Mouse (Mus musculus) hindbrain, embryonic 13.5 days (tissue): ENCODE results near the gene Ndufb6. TPM values are rescaled to one million over a fixed set of nuclear protein-coding genes. Genes with fewer than 3 reads are reported as not detected.

ENCODE experiments used
- ATAC-seq: fragments of 200-750 bp; cut with Nextera tagmentation; 2 replicates; pipeline ENCODE4 v1.8.0; 2017; ENCODE audit warnings: moderate TSS enrichment; ENCODE audit not compliant: low FRiP score
- H3K27ac ChIP-seq: fragments of 300-500 bp; sonication (generic); 2 replicates; pipeline ENCODE4 v1.5.1; 2015; ENCODE audit warnings: inconsistent platforms, mild to moderate bottlenecking, moderate library complexity
- H3K27me3 ChIP-seq: fragments of 300-500 bp; sonication (generic); 2 replicates; pipeline ENCODE4 v1.6.1; 2015; ENCODE audit warnings: mild to moderate bottlenecking, inconsistent platforms
- H3K36me3 ChIP-seq: fragments of 300-500 bp; sonication (generic); 2 replicates; pipeline ENCODE4 v1.6.1; 2015; ENCODE audit warnings: mild to moderate bottlenecking, inconsistent platforms
- H3K4me1 ChIP-seq: fragments of 300-500 bp; sonication (generic); replicated peaks from 2 replicates; pipeline ENCODE4 v1.6.1; 2015; ENCODE audit warnings: inconsistent platforms
- H3K4me2 ChIP-seq: fragments of 300-500 bp; sonication (generic); 2 replicates; pipeline ENCODE4 v1.6.1; 2015; ENCODE audit warnings: inconsistent platforms, mild to moderate bottlenecking, moderate library complexity
- H3K4me3 ChIP-seq: fragments of 300-500 bp; sonication (generic); 2 replicates; pipeline ENCODE4 v1.5.1; 2015; ENCODE audit warnings: mild to moderate bottlenecking, inconsistent platforms
- H3K9ac ChIP-seq: fragments of 300-500 bp; sonication (generic); 2 replicates; pipeline ENCODE4 v1.6.1; 2015; ENCODE audit warnings: mild to moderate bottlenecking, inconsistent platforms
- H3K9me3 ChIP-seq: fragments of 300-500 bp; sonication (generic); 2 replicates; pipeline ENCODE4 v1.6.1; 2016; ENCODE audit warnings: inconsistent platforms
- WGBS: fragments of 180-500 bp; shearing (Covaris S2); methylation state at CpG from one replicate; pipeline ENCODE4 v1.1.7; 2015; 5-methylcytosine and 5-hydroxymethylcytosine counted together
- polyA plus RNA-seq: library from polyadenylated mRNA; unstranded; fragments of >200 nt; fragmentation: Nextera tagmentation; extraction: Ambion mirVana; gene quantifications from 2 replicates; pipeline ENCODE4 v1.2.1, GENCODE M21; 2015

Ndufb6 gene
- polyA plus RNA-seq, 1 experiment from 2014 or later: 323 TPM

GRCm38 (mm10) chr4:40227131-40227530 is 52.1 kb downstream of the Ndufb6 start:
- Histone ChIP-seq H3K4me1 (peaks cover 1% of the 10 kb centered on the region; the same call in 1 of the 2 replicates), H3K9ac (no peak overlapping the region), H3K4me3 (no peak overlapping the region), H3K9me3 (no peaks in the 10 kb centered on the region), H3K27me3 (no peaks in the 10 kb centered on the region), H3K27ac (no peak overlapping the region), H3K36me3 (no peaks in the 10 kb centered on the region), H3K4me2 (no peak overlapping the region)
- ATAC-seq: no peak
- WGBS: 93% methylated on average over 11 of the region's 11 CpGs

DNA sequence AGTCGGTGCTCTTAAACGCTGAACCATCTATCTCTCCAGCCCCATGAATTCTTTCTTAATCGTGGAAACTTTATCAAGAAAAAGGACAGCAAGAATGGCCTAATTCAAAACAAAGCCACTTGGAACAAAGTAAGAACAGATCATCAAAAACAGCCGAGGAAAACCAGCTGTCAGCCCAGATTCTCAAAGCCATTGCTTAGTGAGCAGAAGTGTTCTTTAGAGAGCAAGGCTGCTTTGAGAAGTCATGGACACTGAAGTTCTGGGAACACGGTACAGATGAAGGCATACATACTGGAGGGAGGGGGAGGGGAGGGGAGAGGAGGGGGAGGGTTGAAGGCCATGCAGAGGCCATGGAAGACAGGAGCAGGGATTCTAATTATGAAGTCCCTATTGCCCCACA is 53.1 kb downstream of the Ndufb6 start:
- no peak overlapping the region for H3K9ac ChIP-seq
- no peak overlapping the region for H3K27ac ChIP-seq
- no peaks in the 10 kb centered on the region for H3K9me3 ChIP-seq
- H3K27me3 ChIP-seq: peaks cover 6% of the 10 kb centered on the region; the same call in 1 of the 2 replicates
- H3K36me3 ChIP-seq: no peaks in the 10 kb centered on the region
- H3K4me2 ChIP-seq: no peak overlapping the region
- peaks cover 11% of the 10 kb centered on the region; the same call in 1 of the 2 replicates for H3K4me1 ChIP-seq
- no peak overlapping the region for H3K4me3 ChIP-seq
- no peak for ATAC-seq
- 76% methylated on average over 5 of the region's 5 CpGs for WGBS

- no peak for ATAC-seq
- Histone ChIP-seq H3K4me1 (peaks cover 19% of the 10 kb centered on the region), H3K36me3 (no peaks in the 10 kb centered on the region), H3K27ac (no peak overlapping the region), H3K9me3 (no peaks in the 10 kb centered on the region), H3K4me2 (0 out of 2 replicates have a peak overlapping the region, but pooled peaks have one; percentile 2), H3K4me3 (no peak overlapping the region), H3K27me3 (peaks cover 6% of the 10 kb centered on the region; the same call in 1 of the 2 replicates), H3K9ac (no peak overlapping the region)
- WGBS: 41% methylated on average over 21 of the region's 21 CpGs
These were observed 57.2 kb downstream of the Ndufb6 start for GRCm38 (mm10) chr4:40221876-40222585.

GRCm38 (mm10) chr4:40221004-40221760 is 58.0 kb downstream of the Ndufb6 start:
- no peaks in the 10 kb centered on the region for H3K36me3 ChIP-seq
- peak overlapping the region; percentile 15; the same call in 1 of the 2 replicates for H3K4me2 ChIP-seq
- no peaks in the 10 kb centered on the region for H3K9me3 ChIP-seq
- H3K4me1 ChIP-seq: peaks cover 19% of the 10 kb centered on the region
- H3K4me3 ChIP-seq: no peak overlapping the region
- no peak overlapping the region for H3K27ac ChIP-seq
- WGBS: 37% methylated on average over 14 of the region's 14 CpGs
- ATAC-seq: no peak
- H3K27me3 ChIP-seq: peaks cover 6% of the 10 kb centered on the region; the same call in 1 of the 2 replicates
- no peak overlapping the region for H3K9ac ChIP-seq

Other genes with a start within 250 kb of the Ndufb6 start
- 45.9 and 49.1 TPM in 2 replicates for gene Aco1, start 136.3 kb downstream of the Ndufb6 start, polyA plus RNA-seq
- 3.5 and 4.3 TPM in 2 replicates for gene Ddx58, start 39.6 kb downstream of the Ndufb6 start, polyA plus RNA-seq
- gene Smim27, start 9.8 kb downstream of the Ndufb6 start, polyA plus RNA-seq: 16.7 and 17.2 TPM in 2 replicates
- gene Topors, start 9.6 kb downstream of the Ndufb6 start, polyA plus RNA-seq: 33.7 and 35.1 TPM in 2 replicates
- gene Tmem215, start 192.8 kb upstream of the Ndufb6 start, polyA plus RNA-seq: 0.13 and 0.27 TPM in 2 replicates